Mouse (Mus musculus) myocyte (in vitro differentiated cells): ENCODE results near the gene Disc1. TPM values are rescaled to one million over a fixed set of nuclear protein-coding genes. Genes with fewer than 3 reads are reported as not detected.

Source experiments
- H3K27me3 ChIP-seq: one replicate; pipeline ENCODE4 v1.6.1; 2011; ENCODE audit not compliant: control insufficient read depth, insufficient read depth, insufficient read length
- H3K36me3 ChIP-seq: one replicate; pipeline ENCODE4 v1.6.1; 2011; ENCODE audit not compliant: control insufficient read depth, insufficient read depth
- H3K4me2 ChIP-seq: one replicate; pipeline ENCODE4 v1.6.1; 2011; ENCODE audit warnings: low read depth, control low read depth
- H3K4me3 ChIP-seq: one replicate; pipeline ENCODE4 v1.5.1; 2011; ENCODE audit warnings: mild to moderate bottlenecking, control low read depth, moderate library complexity
- H3K79me2 ChIP-seq: one replicate; pipeline ENCODE4 v1.6.1; 2011; ENCODE audit not compliant: control insufficient read depth, insufficient read depth
- H3ac ChIP-seq: one replicate; pipeline ENCODE4 v1.6.1; 2011; ENCODE audit not compliant: control insufficient read depth, insufficient read length
- CEBPB ChIP-seq: IDR thresholded peaks from 2 replicates; pipeline ENCODE4 v1.6.1; 2011; ENCODE audit warnings: mild to moderate bottlenecking, moderate library complexity; ENCODE audit not compliant: poor library complexity, insufficient read depth, severe bottlenecking
- E2F4 ChIP-seq: IDR thresholded peaks from one replicate; pipeline ENCODE4 v1.6.1; 2011; ENCODE audit warnings: mild to moderate bottlenecking, control low read depth, moderate library complexity; ENCODE audit not compliant: insufficient read depth
- MAX ChIP-seq: IDR thresholded peaks from one replicate; pipeline ENCODE4 v1.6.1; 2011; ENCODE audit warnings: low read depth, mild to moderate bottlenecking, control low read depth
- MYOD1 ChIP-seq, 3 experiments: IDR thresholded peaks; one replicate each; pipeline ENCODE4 v1.6.1; 2011; ENCODE audit warnings: control low read depth in 2 of 3, low read depth in 2 of 3, mild to moderate bottlenecking in 2 of 3, moderate library complexity in 1 of 3; ENCODE audit not compliant: insufficient read length in 2 of 3, control insufficient read depth in 1 of 3
- MYOG ChIP-seq, 3 experiments: IDR thresholded peaks; one replicate each; pipeline ENCODE4 v1.6.1; 2011; ENCODE audit warnings: control low read depth in 2 of 3, low read depth in 2 of 3, mild to moderate bottlenecking in 2 of 3; ENCODE audit not compliant: insufficient read length in 2 of 3, control insufficient read depth in 1 of 3, insufficient read depth in 1 of 3
- POLR2A ChIP-seq: IDR thresholded peaks from one replicate; pipeline ENCODE4 v1.6.1; 2011; ENCODE audit warnings: low read depth, mild to moderate bottlenecking, control low read depth, moderate library complexity; ENCODE audit not compliant: insufficient read length
- POLR2AphosphoS2 ChIP-seq: IDR thresholded peaks from one replicate; pipeline ENCODE4 v1.6.1; 2011; ENCODE audit warnings: low read depth, control low read depth; ENCODE audit not compliant: insufficient read length
- REST ChIP-seq: IDR thresholded peaks from one replicate; pipeline ENCODE4 v1.6.1; 2011; ENCODE audit warnings: mild to moderate bottlenecking, control low read depth, moderate library complexity; ENCODE audit not compliant: insufficient read depth, insufficient read length
- SRF ChIP-seq: IDR thresholded peaks from one replicate; pipeline ENCODE4 v1.6.1; 2011; ENCODE audit warnings: low read depth; ENCODE audit not compliant: control insufficient read depth, insufficient read length
- TCF12 ChIP-seq: IDR thresholded peaks from one replicate; pipeline ENCODE4 v1.6.1; 2011; ENCODE audit warnings: mild to moderate bottlenecking, control low read depth; ENCODE audit not compliant: poor library complexity, insufficient read depth, severe bottlenecking
- TCF3 ChIP-seq: IDR thresholded peaks from one replicate; pipeline ENCODE4 v1.6.1; 2011; ENCODE audit warnings: low read depth, control low read depth; ENCODE audit not compliant: insufficient read length
- USF1 ChIP-seq: IDR thresholded peaks from one replicate; pipeline ENCODE4 v1.6.1; 2011; ENCODE audit warnings: low read depth, mild to moderate bottlenecking, control low read depth, moderate library complexity
- polyA plus RNA-seq: library from polyadenylated mRNA; unstranded; fragments of >200 nt; fragmentation: generic; extraction: Trizol; gene quantifications from one replicate; pipeline ENCODE4 v1.2.1, GENCODE M21; 2012; ENCODE audit warnings: missing spikeins

Gene Disc1
- polyA plus RNA-seq, 1 experiment = 0.06 TPM

DNA sequence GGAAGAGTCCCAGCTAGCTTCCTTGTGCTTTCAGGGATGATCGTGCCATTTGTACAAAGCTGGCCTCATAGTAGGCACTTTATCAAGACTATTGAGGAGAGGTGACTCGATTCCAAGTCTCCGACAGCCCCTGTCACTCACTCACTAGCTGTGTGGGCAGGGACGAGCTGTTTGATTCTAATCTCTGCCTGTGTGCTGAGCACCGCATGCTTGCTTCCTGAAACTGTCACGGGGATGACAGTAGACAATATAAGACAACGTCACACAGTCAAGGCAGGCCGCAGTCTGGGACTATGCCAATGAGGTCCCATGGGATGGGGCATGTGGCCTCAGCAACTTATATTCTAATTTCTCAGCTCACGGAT is 13.6 kb downstream of the Disc1 start:
- TF ChIP-seq MYOD1 (IDR thresholded peaks at IDR 0.05; ENCODE audit: control insufficient read depth in 1 of 3, insufficient read length in 2 of 3, low read depth in 2 of 3) (no peak), USF1 (no peak), SRF (no peak), MYOG (IDR thresholded peaks at IDR 0.05; ENCODE audit: control insufficient read depth in 1 of 3, insufficient read depth in 1 of 3, insufficient read length in 2 of 3, low read depth in 2 of 3) (no peak), MAX (no peak), TCF3 (no peak), CEBPB (no peak), POLR2A (no peak), POLR2AphosphoS2 (no peak), REST (no peak), TCF12 (no peak), E2F4 (no peak)
- no peak overlapping the region for H3K4me3 ChIP-seq

GRCm38 (mm10) chr8:125068146-125068905 is 14.3 kb downstream of the Disc1 start:
- Histone ChIP-seq H3K79me2 (no peaks in the 10 kb centered on the region), H3K36me3 (no peaks in the 10 kb centered on the region), H3ac (no peak overlapping the region), H3K4me3 (no peak overlapping the region), H3K27me3 (peaks cover 6% of the 10 kb centered on the region), H3K4me2 (no peak overlapping the region)
- TF ChIP-seq SRF (no peak), TCF3 (no peak), POLR2A (no peak), USF1 (no peak), TCF12 (no peak), CEBPB (no peak), MAX (no peak), REST (no peak), POLR2AphosphoS2 (no peak), MYOD1 (IDR thresholded peaks at IDR 0.05; ENCODE audit: control insufficient read depth in 1 of 3, insufficient read length in 2 of 3, low read depth in 2 of 3) (no peak), MYOG (IDR thresholded peaks at IDR 0.05; ENCODE audit: control insufficient read depth in 1 of 3, insufficient read depth in 1 of 3, insufficient read length in 2 of 3, low read depth in 2 of 3) (no peak), E2F4 (no peak)

More for the DNA sequence above, 13.6 kb downstream of the Disc1 start:
- H3K27me3 ChIP-seq = peaks cover 6% of the 10 kb centered on the region
- no peak overlapping the region for H3ac ChIP-seq
- H3K79me2 ChIP-seq = no peaks in the 10 kb centered on the region
- no peaks in the 10 kb centered on the region for H3K36me3 ChIP-seq
- no peak overlapping the region for H3K4me2 ChIP-seq

GRCm38 (mm10) chr8:125069304-125069703 is 15.3 kb downstream of the Disc1 start:
- H3K4me2 ChIP-seq = no peak overlapping the region
- no peak overlapping the region for H3ac ChIP-seq
- H3K4me3 ChIP-seq = no peak overlapping the region
- no peaks in the 10 kb centered on the region for H3K79me2 ChIP-seq
- no peaks in the 10 kb centered on the region for H3K36me3 ChIP-seq
- peaks cover 6% of the 10 kb centered on the region for H3K27me3 ChIP-seq
- no peak for TF ChIP-seq CEBPB
- no peak for TF ChIP-seq E2F4
- TF ChIP-seq TCF12 = no peak
- TF ChIP-seq MAX = no peak
- no peak for TF ChIP-seq USF1
- no peak for TF ChIP-seq POLR2AphosphoS2
- no peak for TF ChIP-seq MYOD1 (IDR thresholded peaks at IDR 0.05; ENCODE audit: control insufficient read depth in 1 of 3, insufficient read length in 2 of 3, low read depth in 2 of 3)
- TF ChIP-seq MYOG (IDR thresholded peaks at IDR 0.05; ENCODE audit: control insufficient read depth in 1 of 3, insufficient read depth in 1 of 3, insufficient read length in 2 of 3, low read depth in 2 of 3) = no peak
- no peak for TF ChIP-seq REST
- no peak for TF ChIP-seq POLR2A
- TF ChIP-seq TCF3 = no peak
- TF ChIP-seq SRF = no peak

GRCm38 (mm10) chr8:125069733-125070132 is 15.7 kb downstream of the Disc1 start:
- no peak overlapping the region for H3K4me3 ChIP-seq
- TF ChIP-seq REST (no peak), USF1 (no peak), POLR2A (no peak), SRF (no peak), E2F4 (no peak), MAX (no peak), TCF3 (no peak), MYOD1 (IDR thresholded peaks at IDR 0.05; ENCODE audit: control insufficient read depth in 1 of 3, insufficient read length in 2 of 3, low read depth in 2 of 3) (no peak), CEBPB (no peak), TCF12 (no peak), MYOG (IDR thresholded peaks at IDR 0.05; ENCODE audit: control insufficient read depth in 1 of 3, insufficient read depth in 1 of 3, insufficient read length in 2 of 3, low read depth in 2 of 3) (no peak), POLR2AphosphoS2 (no peak)
- peaks cover 6% of the 10 kb centered on the region for H3K27me3 ChIP-seq
- H3K4me2 ChIP-seq = no peak overlapping the region
- H3ac ChIP-seq = no peak overlapping the region
- H3K36me3 ChIP-seq = no peaks in the 10 kb centered on the region
- H3K79me2 ChIP-seq = no peaks in the 10 kb centered on the region
